Mouse (Mus musculus) myocyte (in vitro differentiated cells): ENCODE results near the gene Retnlg. TPM values are rescaled to one million over a fixed set of nuclear protein-coding genes. Genes with fewer than 3 reads are reported as not detected.
"Not testable (repeated sequence)": the region's sequence is repeated elsewhere in the genome, so short reads cannot be mapped to it uniquely, and the experiment has no call there.

ENCODE experiments used
- H3K27me3 ChIP-seq: one replicate; pipeline ENCODE4 v1.6.1; 2011; ENCODE audit not compliant: control insufficient read depth, insufficient read depth, insufficient read length
- H3K36me3 ChIP-seq: one replicate; pipeline ENCODE4 v1.6.1; 2011; ENCODE audit not compliant: control insufficient read depth, insufficient read depth
- H3K4me2 ChIP-seq: one replicate; pipeline ENCODE4 v1.6.1; 2011; ENCODE audit warnings: low read depth, control low read depth
- H3K4me3 ChIP-seq: one replicate; pipeline ENCODE4 v1.5.1; 2011; ENCODE audit warnings: mild to moderate bottlenecking, control low read depth, moderate library complexity
- H3K79me2 ChIP-seq: one replicate; pipeline ENCODE4 v1.6.1; 2011; ENCODE audit not compliant: control insufficient read depth, insufficient read depth
- H3ac ChIP-seq: one replicate; pipeline ENCODE4 v1.6.1; 2011; ENCODE audit not compliant: control insufficient read depth, insufficient read length
- CEBPB ChIP-seq: IDR thresholded peaks from 2 replicates; pipeline ENCODE4 v1.6.1; 2011; ENCODE audit warnings: mild to moderate bottlenecking, moderate library complexity; ENCODE audit not compliant: poor library complexity, insufficient read depth, severe bottlenecking
- E2F4 ChIP-seq: IDR thresholded peaks from one replicate; pipeline ENCODE4 v1.6.1; 2011; ENCODE audit warnings: mild to moderate bottlenecking, control low read depth, moderate library complexity; ENCODE audit not compliant: insufficient read depth
- MAX ChIP-seq: IDR thresholded peaks from one replicate; pipeline ENCODE4 v1.6.1; 2011; ENCODE audit warnings: low read depth, mild to moderate bottlenecking, control low read depth
- MYOD1 ChIP-seq, 3 experiments: IDR thresholded peaks; one replicate each; pipeline ENCODE4 v1.6.1; 2011; ENCODE audit warnings: control low read depth in 2 of 3, low read depth in 2 of 3, mild to moderate bottlenecking in 2 of 3, moderate library complexity in 1 of 3; ENCODE audit not compliant: insufficient read length in 2 of 3, control insufficient read depth in 1 of 3
- MYOG ChIP-seq, 3 experiments: IDR thresholded peaks; one replicate each; pipeline ENCODE4 v1.6.1; 2011; ENCODE audit warnings: control low read depth in 2 of 3, low read depth in 2 of 3, mild to moderate bottlenecking in 2 of 3; ENCODE audit not compliant: insufficient read length in 2 of 3, control insufficient read depth in 1 of 3, insufficient read depth in 1 of 3
- POLR2A ChIP-seq: IDR thresholded peaks from one replicate; pipeline ENCODE4 v1.6.1; 2011; ENCODE audit warnings: low read depth, mild to moderate bottlenecking, control low read depth, moderate library complexity; ENCODE audit not compliant: insufficient read length
- POLR2AphosphoS2 ChIP-seq: IDR thresholded peaks from one replicate; pipeline ENCODE4 v1.6.1; 2011; ENCODE audit warnings: low read depth, control low read depth; ENCODE audit not compliant: insufficient read length
- REST ChIP-seq: IDR thresholded peaks from one replicate; pipeline ENCODE4 v1.6.1; 2011; ENCODE audit warnings: mild to moderate bottlenecking, control low read depth, moderate library complexity; ENCODE audit not compliant: insufficient read depth, insufficient read length
- SRF ChIP-seq: IDR thresholded peaks from one replicate; pipeline ENCODE4 v1.6.1; 2011; ENCODE audit warnings: low read depth; ENCODE audit not compliant: control insufficient read depth, insufficient read length
- TCF12 ChIP-seq: IDR thresholded peaks from one replicate; pipeline ENCODE4 v1.6.1; 2011; ENCODE audit warnings: mild to moderate bottlenecking, control low read depth; ENCODE audit not compliant: poor library complexity, insufficient read depth, severe bottlenecking
- TCF3 ChIP-seq: IDR thresholded peaks from one replicate; pipeline ENCODE4 v1.6.1; 2011; ENCODE audit warnings: low read depth, control low read depth; ENCODE audit not compliant: insufficient read length
- USF1 ChIP-seq: IDR thresholded peaks from one replicate; pipeline ENCODE4 v1.6.1; 2011; ENCODE audit warnings: low read depth, mild to moderate bottlenecking, control low read depth, moderate library complexity
- polyA plus RNA-seq: library from polyadenylated mRNA; unstranded; fragments of >200 nt; fragmentation: generic; extraction: Trizol; gene quantifications from one replicate; pipeline ENCODE4 v1.2.1, GENCODE M21; 2012; ENCODE audit warnings: missing spikeins

Retnlg gene
- polyA plus RNA-seq, 1 experiment, result not detected

GRCm38 (mm10) chr16:48832055-48832454, 40.4 kb upstream of the Retnlg start:
- H3ac ChIP-seq, result no peak overlapping the region
- TF ChIP-seq TCF3, result no peak
- no peak for TF ChIP-seq MYOG (IDR thresholded peaks at IDR 0.05; ENCODE audit: control insufficient read depth in 1 of 3, insufficient read depth in 1 of 3, insufficient read length in 2 of 3, low read depth in 2 of 3)
- TF ChIP-seq E2F4, result no peak
- TF ChIP-seq CEBPB, result no peak
- no peak overlapping the region for H3K4me2 ChIP-seq
- H3K79me2 ChIP-seq, result no peaks in the 10 kb centered on the region
- H3K4me3 ChIP-seq, result no peak overlapping the region
- no peaks in the 10 kb centered on the region for H3K36me3 ChIP-seq
- H3K27me3 ChIP-seq, result no peaks in the 10 kb centered on the region

- not testable (repeated sequence) for H3K27me3 ChIP-seq, H3K4me3 ChIP-seq, H3ac ChIP-seq, H3K4me2 ChIP-seq, H3K79me2 ChIP-seq, H3K36me3 ChIP-seq
Measured at GRCm38 (mm10) chr16:48833626-48834025, 38.8 kb upstream of the Retnlg start.

GRCm38 (mm10) chr16:48842266-48842665, 30.2 kb upstream of the Retnlg start, which contains the start of gene Retnla:
TSS of gene Retnla (plus strand) at chr16:48842551.
- no peak for TF ChIP-seq E2F4
- TF ChIP-seq MYOG (IDR thresholded peaks at IDR 0.05; ENCODE audit: control insufficient read depth in 1 of 3, insufficient read depth in 1 of 3, insufficient read length in 2 of 3, low read depth in 2 of 3), result no peak
- no peak for TF ChIP-seq MYOD1 (IDR thresholded peaks at IDR 0.05; ENCODE audit: control insufficient read depth in 1 of 3, insufficient read length in 2 of 3, low read depth in 2 of 3)
- TF ChIP-seq MAX, result no peak
- Histone ChIP-seq H3K36me3 (no peaks in the 10 kb centered on the region), H3K4me2 (no peak within 1 kb of the TSS), H3ac (no peak within 1 kb of the TSS), H3K79me2 (no peaks in the 10 kb centered on the region), H3K4me3 (no peak within 1 kb of the TSS), H3K27me3 (no peaks in the 10 kb centered on the region)

- TF ChIP-seq MAX (no peak), TCF3 (no peak), POLR2AphosphoS2 (no peak), MYOD1 (IDR thresholded peaks at IDR 0.05; ENCODE audit: control insufficient read depth in 1 of 3, insufficient read length in 2 of 3, low read depth in 2 of 3) (no peak), SRF (no peak), E2F4 (no peak), CEBPB (no peak), TCF12 (no peak), USF1 (no peak), MYOG (IDR thresholded peaks at IDR 0.05; ENCODE audit: control insufficient read depth in 1 of 3, insufficient read depth in 1 of 3, insufficient read length in 2 of 3, low read depth in 2 of 3) (no peak), REST (no peak), POLR2A (no peak)
- no peak overlapping the region for H3K4me2 ChIP-seq
- no peaks in the 10 kb centered on the region for H3K36me3 ChIP-seq
- H3K27me3 ChIP-seq, result no peaks in the 10 kb centered on the region
- no peak overlapping the region for H3ac ChIP-seq
- no peaks in the 10 kb centered on the region for H3K79me2 ChIP-seq
- no peak overlapping the region for H3K4me3 ChIP-seq
Measured at GRCm38 (mm10) chr16:48843671-48844386, 28.6 kb upstream of the Retnlg start.

- not testable (repeated sequence) for H3K79me2 ChIP-seq, H3K4me3 ChIP-seq, H3K36me3 ChIP-seq, H3K4me2 ChIP-seq, H3ac ChIP-seq, H3K27me3 ChIP-seq
Measured at GRCm38 (mm10) chr16:48865004-48865403, 7.4 kb upstream of the Retnlg start.

- no peaks in the 10 kb centered on the region for H3K36me3 ChIP-seq
- no peaks in the 10 kb centered on the region for H3K27me3 ChIP-seq
- no peak overlapping the region for H3K4me2 ChIP-seq
- no peak overlapping the region for H3ac ChIP-seq
- H3K79me2 ChIP-seq, result no peaks in the 10 kb centered on the region
- TF ChIP-seq TCF12 (no peak), E2F4 (no peak), POLR2A (no peak)
- H3K4me3 ChIP-seq, result no peak overlapping the region
Measured at GRCm38 (mm10) chr16:48867690-48868089, 4.7 kb upstream of the Retnlg start.
